Mouse (Mus musculus) ES-Bruce4 (cell line): ENCODE data around the gene Actr6. TPM values are rescaled to one million over a fixed set of nuclear protein-coding genes. Genes with fewer than 3 reads are reported as not detected.

ENCODE experiments used
- H3K27ac ChIP-seq: 2 replicates; pipeline ENCODE4 v1.5.1; 2012; ENCODE audit warnings: low read length, inconsistent platforms; ENCODE audit not compliant: insufficient read depth
- H3K27me3 ChIP-seq: 2 replicates; pipeline ENCODE4 v1.6.1; 2012; ENCODE audit warnings: mild to moderate bottlenecking, low read length, inconsistent platforms; ENCODE audit not compliant: control insufficient read depth, poor library complexity, insufficient read depth, severe bottlenecking
- H3K36me3 ChIP-seq: 2 replicates; pipeline ENCODE4 v1.6.1; 2012; ENCODE audit warnings: inconsistent platforms, mild to moderate bottlenecking, low read length, moderate library complexity; ENCODE audit not compliant: control insufficient read depth, poor library complexity, insufficient read depth, severe bottlenecking
- H3K4me1 ChIP-seq: one replicate; pipeline ENCODE4 v1.8.1; 2011; ENCODE audit warnings: low read length; ENCODE audit not compliant: control insufficient read depth, insufficient read depth
- H3K4me3 ChIP-seq: 2 replicates; pipeline ENCODE4 v1.5.1; 2011; ENCODE audit warnings: low read depth, mild to moderate bottlenecking, low read length
- H3K9ac ChIP-seq: 2 replicates; pipeline ENCODE4 v1.6.1; 2012; ENCODE audit warnings: low read depth, mild to moderate bottlenecking, inconsistent platforms; ENCODE audit not compliant: poor library complexity, severe bottlenecking
- H3K9me3 ChIP-seq: replicated peaks from 2 replicates; pipeline ENCODE4 v1.6.1; 2012; ENCODE audit warnings: mild to moderate bottlenecking, low read length, inconsistent platforms; ENCODE audit not compliant: control insufficient read depth, poor library complexity, insufficient read depth, severe bottlenecking
- CTCF ChIP-seq: IDR thresholded peaks from one replicate; pipeline ENCODE4 v1.8.1; 2011; ENCODE audit warnings: low read depth, low read length
- EP300 ChIP-seq: IDR thresholded peaks from 2 replicates; pipeline ENCODE4 v1.6.1; 2011; ENCODE audit warnings: low read depth, low read length; ENCODE audit not compliant: insufficient read depth
- POLR2A ChIP-seq: IDR thresholded peaks from one replicate; pipeline ENCODE4 v1.8.1; 2011; ENCODE audit warnings: low read length; ENCODE audit not compliant: insufficient read depth
- polyA plus RNA-seq: library from polyadenylated mRNA; stranded (reverse); fragments of >200 nt; gene quantifications from 2 replicates; pipeline ENCODE4 v1.2.4, GENCODE M21; 2011; ENCODE audit warnings: low read depth; ENCODE audit not compliant: missing spikeins, insufficient read depth, insufficient read length

Gene Actr6
- polyA plus RNA-seq, 1 experiment: 32.8 TPM

DNA sequence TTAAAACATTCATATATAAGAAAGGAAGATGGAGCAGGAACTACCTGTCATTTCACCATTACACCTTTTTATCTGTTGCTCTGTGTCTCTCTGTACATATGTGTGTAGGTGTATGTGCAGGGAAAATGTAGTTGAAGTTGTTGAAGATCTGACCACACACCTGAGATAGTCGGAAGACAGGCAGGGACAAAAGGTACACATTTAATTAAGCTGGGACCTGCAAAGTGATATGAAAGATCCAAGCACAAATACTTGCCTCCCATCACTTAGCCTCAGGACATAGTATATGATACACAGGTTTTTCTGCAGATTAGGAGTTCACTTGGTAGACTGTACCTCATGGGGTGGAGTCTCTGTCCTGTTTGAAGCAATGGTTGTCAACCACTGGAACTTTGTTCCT is 15.8 kb upstream of the Actr6 start:
- H3K4me3 ChIP-seq: no peak overlapping the region
- no peaks in the 10 kb centered on the region for H3K4me1 ChIP-seq
- H3K36me3 ChIP-seq: no peaks in the 10 kb centered on the region
- TF ChIP-seq CTCF: no peak
- TF ChIP-seq EP300: no peak
- no peak for TF ChIP-seq POLR2A
- no peaks in the 10 kb centered on the region for H3K27me3 ChIP-seq
- no peak overlapping the region for H3K9ac ChIP-seq
- H3K27ac ChIP-seq: no peak overlapping the region
- H3K9me3 ChIP-seq: no peaks in the 10 kb centered on the region

DNA sequence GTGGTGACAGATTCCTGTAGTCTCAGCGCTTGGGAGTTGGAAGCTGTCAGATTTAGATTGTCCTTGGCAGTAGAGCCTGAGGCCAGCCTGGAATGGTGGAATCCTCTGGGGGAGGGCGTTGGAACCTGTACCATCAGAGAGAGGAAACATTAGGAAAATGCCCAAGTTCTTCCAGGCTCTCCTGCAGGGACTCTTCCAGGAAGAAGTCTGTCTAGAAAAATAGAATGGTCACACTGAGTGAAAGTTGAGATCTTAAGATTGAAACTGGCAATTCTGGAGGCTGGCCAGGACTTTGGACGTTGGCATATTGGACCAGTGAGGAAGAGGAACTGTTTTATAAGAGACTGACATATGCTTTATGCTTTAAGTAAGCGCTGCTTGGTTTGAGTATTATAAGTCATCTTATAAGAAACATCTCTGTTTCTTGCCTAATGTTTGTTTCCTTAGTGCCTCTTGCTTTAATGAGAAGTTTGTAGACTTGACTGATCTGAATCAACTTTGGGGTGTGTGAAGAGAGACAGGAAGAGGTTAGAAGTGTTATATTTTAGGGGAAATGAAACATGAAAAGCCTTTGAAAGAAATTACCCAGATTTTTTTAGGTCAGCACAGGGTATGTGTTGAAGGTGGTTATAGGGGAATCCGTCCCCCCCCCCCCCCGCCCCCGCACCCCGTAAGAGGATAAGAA is 15.3 kb upstream of the Actr6 start:
- Histone ChIP-seq H3K36me3 (no peaks in the 10 kb centered on the region), H3K27me3 (no peaks in the 10 kb centered on the region), H3K27ac (no peak overlapping the region), H3K4me1 (no peaks in the 10 kb centered on the region), H3K9me3 (no peaks in the 10 kb centered on the region), H3K4me3 (no peak overlapping the region), H3K9ac (no peak overlapping the region)
- TF ChIP-seq CTCF (no peak), EP300 (no peak)

DNA sequence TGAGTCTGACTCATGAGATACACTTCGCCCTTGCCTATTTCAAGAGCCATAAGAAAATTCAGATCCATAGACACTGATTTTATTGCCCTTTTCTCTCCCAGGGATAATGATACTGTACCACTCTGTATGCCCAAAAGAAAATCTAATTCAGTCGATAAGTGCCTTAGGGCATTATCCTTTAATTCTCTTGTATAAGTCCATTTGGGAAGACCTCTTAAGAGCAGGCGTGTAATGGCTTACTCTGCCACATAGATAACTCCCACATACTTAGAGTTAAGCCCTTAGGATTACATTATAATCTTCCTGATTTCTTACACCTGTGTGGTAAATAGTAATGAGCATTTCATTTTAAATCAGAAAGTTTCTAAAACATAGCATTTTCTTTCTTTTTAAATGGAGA is 14.5 kb upstream of the Actr6 start:
- H3K9ac ChIP-seq: no peak overlapping the region
- TF ChIP-seq EP300 (no peak), POLR2A (no peak), CTCF (no peak)
- no peaks in the 10 kb centered on the region for H3K27me3 ChIP-seq
- no peaks in the 10 kb centered on the region for H3K4me1 ChIP-seq
- no peaks in the 10 kb centered on the region for H3K36me3 ChIP-seq
- no peak overlapping the region for H3K27ac ChIP-seq
- H3K4me3 ChIP-seq: no peak overlapping the region
- no peaks in the 10 kb centered on the region for H3K9me3 ChIP-seq

DNA sequence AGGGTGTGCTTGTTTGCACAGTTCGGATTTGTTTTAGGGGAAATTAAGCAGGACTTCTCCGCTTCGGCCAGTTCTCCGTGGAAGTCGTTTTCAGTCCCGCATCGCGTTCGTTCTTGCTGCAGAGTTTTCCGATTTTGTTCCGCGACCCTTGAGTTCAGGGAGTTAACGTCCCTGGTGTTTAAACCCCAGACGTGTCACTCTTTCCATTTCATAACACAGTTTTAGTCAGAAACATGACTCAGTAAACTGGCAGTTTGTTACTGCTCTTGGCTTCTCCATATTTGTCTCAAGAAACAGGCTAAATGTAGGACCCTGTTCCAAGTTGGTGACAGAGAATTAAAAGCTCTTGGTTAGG is 13.5 kb upstream of the Actr6 start:
- Histone ChIP-seq H3K4me3 (peak overlapping the region; percentile 73), H3K36me3 (no peaks in the 10 kb centered on the region), H3K27me3 (no peaks in the 10 kb centered on the region), H3K27ac (no peak overlapping the region), H3K9ac (peak overlapping the region; percentile 96), H3K4me1 (no peaks in the 10 kb centered on the region), H3K9me3 (no peaks in the 10 kb centered on the region)
- TF ChIP-seq CTCF: no peak
- TF ChIP-seq POLR2A: no peak
- TF ChIP-seq EP300: no peak

DNA sequence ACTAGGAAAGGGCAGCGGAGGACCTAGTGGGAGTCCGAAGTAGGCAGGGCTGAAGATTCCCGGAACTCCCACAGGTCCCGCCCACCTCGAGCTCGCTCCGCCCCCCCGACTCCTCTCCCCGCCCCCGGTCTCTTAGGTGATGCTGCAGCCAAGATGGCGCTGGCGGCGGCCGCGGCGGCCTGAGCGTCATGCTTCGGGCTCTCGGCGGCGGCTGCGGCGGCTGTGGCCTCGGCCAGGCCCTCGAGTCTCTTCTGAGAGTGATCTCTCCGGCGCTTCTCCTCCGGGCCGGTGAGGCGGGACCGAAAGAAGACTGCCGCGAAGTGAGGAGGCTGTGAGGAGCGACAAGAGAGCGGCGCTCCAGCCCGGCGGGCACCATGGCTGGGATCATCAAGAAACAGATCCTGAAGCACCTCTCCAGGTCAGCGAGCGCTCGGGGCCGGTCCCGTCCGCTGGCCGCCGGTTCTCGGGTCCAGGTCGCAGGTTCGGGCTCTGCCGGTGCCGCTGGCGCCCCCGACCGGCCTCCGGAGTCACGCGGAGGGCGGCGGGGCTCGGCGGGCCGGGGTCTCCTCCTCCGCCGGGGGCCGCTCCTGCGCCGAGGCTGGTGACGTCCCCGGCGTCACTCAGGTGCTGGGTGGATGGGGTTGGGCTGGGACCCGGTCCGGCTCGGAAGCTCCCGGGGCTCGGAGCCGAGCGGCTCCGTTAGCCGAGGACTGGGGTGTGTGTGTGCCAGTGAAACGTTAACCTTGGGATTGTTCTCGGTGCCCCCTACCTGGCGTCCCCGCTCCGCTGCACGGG is 13.0 kb upstream of the Actr6 start, which contains the start of gene Uhrf1bp1l:
TSS of gene Uhrf1bp1l (plus strand) at position 121 of the 795 bp plus-strand sequence.
- H3K27ac ChIP-seq: no peak within 1 kb of the TSS
- H3K4me1 ChIP-seq: peaks cover 2% of the 10 kb centered on the region
- H3K4me3 ChIP-seq: peak within 1 kb of the TSS; percentile 73
- H3K36me3 ChIP-seq: no peaks in the 10 kb centered on the region
- TF ChIP-seq CTCF (no peak), EP300 (no peak), POLR2A (no peak)
- peak within 1 kb of the TSS; percentile 96 for H3K9ac ChIP-seq
- no peaks in the 10 kb centered on the region for H3K27me3 ChIP-seq
- H3K9me3 ChIP-seq: no peaks in the 10 kb centered on the region

DNA sequence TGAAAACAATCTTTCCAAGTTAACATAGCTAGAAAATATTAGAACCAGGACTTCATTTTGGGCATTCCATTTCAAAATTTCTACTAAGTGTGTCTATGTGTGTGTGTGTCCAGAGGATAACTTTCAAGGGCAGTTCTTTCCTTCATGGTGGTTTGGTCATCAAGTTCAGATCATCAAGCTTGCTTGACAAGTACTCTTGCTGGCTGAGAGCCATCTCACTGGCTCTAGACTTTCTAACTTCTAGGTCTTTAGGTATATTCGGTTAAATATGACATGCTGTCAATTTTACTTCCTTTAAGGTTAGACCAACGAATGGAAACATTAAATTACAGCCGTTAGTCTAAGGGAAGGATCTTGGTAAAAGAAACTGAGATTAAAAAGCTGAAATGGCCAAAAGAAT is 12.2 kb upstream of the Actr6 start:
- H3K4me1 ChIP-seq: peaks cover 2% of the 10 kb centered on the region
- H3K4me3 ChIP-seq: no peak overlapping the region
- H3K27ac ChIP-seq: no peak overlapping the region
- no peaks in the 10 kb centered on the region for H3K9me3 ChIP-seq
- H3K36me3 ChIP-seq: no peaks in the 10 kb centered on the region
- no peaks in the 10 kb centered on the region for H3K27me3 ChIP-seq
- 0 out of 2 replicates have a peak overlapping the region, but pooled peaks have one; percentile 96 for H3K9ac ChIP-seq
- no peak for TF ChIP-seq EP300
- TF ChIP-seq CTCF: no peak
- TF ChIP-seq POLR2A: no peak
